Mouse (Mus musculus) liver, adult 2 months (tissue): ENCODE results near the gene Cnga3. TPM values are rescaled to one million over a fixed set of nuclear protein-coding genes. Genes with fewer than 3 reads are reported as not detected.

Source experiments
- DNase-seq: peaks from one replicate; pipeline ENCODE4 v3.0.0-alpha.2; 2011; ENCODE audit warnings: low read depth, low spot score; ENCODE audit errors: extremely low read depth
- H3K27ac ChIP-seq: fragments of 200-500 bp; replicated peaks from 2 replicates; pipeline ENCODE4 v1.5.1; 2012; ENCODE audit warnings: low read depth, mild to moderate bottlenecking, control low read depth, inconsistent platforms, low read length; ENCODE audit not compliant: insufficient read depth
- H3K27me3 ChIP-seq: fragments of 200-500 bp; 2 replicates; pipeline ENCODE4 v1.6.1; 2012; ENCODE audit warnings: mild to moderate bottlenecking, moderate library complexity, low read length, inconsistent platforms; ENCODE audit not compliant: control insufficient read depth, insufficient read depth
- H3K36me3 ChIP-seq: fragments of 200-500 bp; 2 replicates; pipeline ENCODE4 v1.6.1; 2012; ENCODE audit warnings: low read length, inconsistent platforms; ENCODE audit not compliant: control insufficient read depth, insufficient read depth
- H3K4me1 ChIP-seq: fragments of 200-500 bp; 2 replicates; pipeline ENCODE4 v1.6.1; 2011; ENCODE audit warnings: low read length; ENCODE audit not compliant: control insufficient read depth, insufficient read depth
- H3K4me3 ChIP-seq: fragments of 200-500 bp; 2 replicates; pipeline ENCODE4 v1.5.1; 2011; ENCODE audit warnings: low read depth, mild to moderate bottlenecking, control low read depth, low read length, moderate library complexity; ENCODE audit not compliant: insufficient read depth
- H3K79me2 ChIP-seq: fragments of 200-500 bp; 2 replicates; pipeline ENCODE4 v1.6.1; 2012; ENCODE audit warnings: inconsistent platforms, mild to moderate bottlenecking, low read length, moderate library complexity; ENCODE audit not compliant: control insufficient read depth, insufficient read depth
- H3K9ac ChIP-seq: fragments of 200-500 bp; 2 replicates; pipeline ENCODE4 v1.6.1; 2012; ENCODE audit warnings: low read depth, mild to moderate bottlenecking, control low read depth, inconsistent platforms, low read length
- CTCF ChIP-seq: fragments of 200-500 bp; IDR thresholded peaks from 2 replicates; pipeline ENCODE4 v1.5.1; 2011; ENCODE audit warnings: low read depth, low read length, control low read depth
- POLR2A ChIP-seq: fragments of 200-500 bp; IDR thresholded peaks from 2 replicates; pipeline ENCODE4 v1.6.1; 2011; ENCODE audit warnings: low read length, control low read depth; ENCODE audit not compliant: insufficient read depth; ENCODE audit errors: extremely low read depth
- WGBS: fragments of 180-500 bp; shearing (Covaris S2); methylation state at CpG from one replicate; pipeline ENCODE4 v1.1.7; 2018; 5-methylcytosine and 5-hydroxymethylcytosine counted together
- polyA plus RNA-seq: library from polyadenylated mRNA; depleted of rRNA; stranded (reverse); fragments of >200 nt; gene quantifications from 2 replicates; pipeline ENCODE4 v1.2.3, GENCODE M21; 2012
- total RNA-seq: library from RNA; depleted of rRNA; stranded (reverse); fragments of >200 nt; gene quantifications from 2 replicates; pipeline ENCODE4 v1.2.3, GENCODE M21; 2014

Gene Cnga3
- total and polyA plus RNA-seq, 2 experiments, result not detected

DNA sequence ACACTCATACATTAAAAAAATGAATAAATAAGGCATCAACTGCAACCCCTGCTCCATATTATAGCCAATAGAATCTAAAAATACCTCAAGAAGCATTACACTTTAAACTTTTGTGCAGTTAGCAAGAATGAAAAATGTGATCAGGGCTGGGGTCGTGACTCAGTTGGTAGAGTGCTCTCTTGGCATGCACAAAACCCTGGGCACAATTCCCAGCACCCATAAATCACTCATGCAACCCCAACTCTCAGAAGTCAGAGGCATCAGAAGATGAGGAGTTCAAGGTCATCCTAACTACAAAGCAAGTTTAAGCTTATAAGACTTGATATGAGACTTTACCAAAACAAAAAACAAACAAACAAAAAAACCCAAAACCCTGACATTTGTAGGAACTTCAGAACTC is 73.5 kb downstream of the Cnga3 start:
- Histone ChIP-seq H3K9ac (no peak overlapping the region), H3K79me2 (no peaks in the 10 kb centered on the region), H3K36me3 (no peaks in the 10 kb centered on the region), H3K4me1 (no peaks in the 10 kb centered on the region), H3K27me3 (no peaks in the 10 kb centered on the region), H3K27ac (no peak overlapping the region), H3K4me3 (no peak overlapping the region)
- TF ChIP-seq CTCF, result no peak
- TF ChIP-seq POLR2A, result no peak
- 80% methylated on average over 1 of the region's 1 CpGs for WGBS
- DNase-seq, result no peak

DNA sequence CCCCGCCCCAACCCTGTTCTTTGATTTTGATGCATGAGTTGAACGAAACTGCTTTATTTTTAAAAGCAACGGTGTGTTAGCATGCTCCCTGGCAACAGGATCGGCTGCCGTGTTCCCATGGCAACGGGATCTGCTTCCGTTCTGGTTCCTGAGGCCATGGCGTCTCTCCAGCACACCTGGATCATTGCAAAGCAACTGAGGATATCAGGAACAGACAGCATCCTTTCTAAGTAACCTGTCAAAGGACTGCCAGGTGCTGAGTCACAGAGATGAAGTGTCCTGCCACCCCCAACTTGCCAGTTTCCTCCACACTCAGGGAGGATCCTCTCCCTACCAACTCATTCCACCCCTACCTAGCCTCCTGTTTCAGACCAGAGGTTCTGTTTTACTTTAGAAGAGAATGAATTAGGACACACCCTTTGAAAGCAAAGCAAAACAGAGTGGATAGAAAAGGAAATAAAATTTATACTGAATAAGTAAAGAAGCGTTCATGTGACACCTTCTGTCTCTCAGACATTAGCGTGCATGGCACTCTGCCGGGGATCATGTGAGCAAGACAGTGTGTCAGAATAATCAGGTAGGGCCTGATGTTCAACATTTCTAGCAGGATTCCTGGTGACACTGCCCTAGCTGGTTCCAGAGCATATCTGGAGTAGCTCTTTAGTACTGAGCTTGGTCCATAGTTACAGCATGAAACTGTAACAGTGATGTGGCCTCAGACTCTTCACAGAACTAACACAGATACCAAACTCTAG is 74.1 kb downstream of the Cnga3 start:
- no peaks in the 10 kb centered on the region for H3K79me2 ChIP-seq
- TF ChIP-seq CTCF (no peak), POLR2A (no peak)
- no peaks in the 10 kb centered on the region for H3K4me1 ChIP-seq
- no peaks in the 10 kb centered on the region for H3K27me3 ChIP-seq
- no peak overlapping the region for H3K9ac ChIP-seq
- H3K27ac ChIP-seq, result no peak overlapping the region
- no peak overlapping the region for H3K4me3 ChIP-seq
- no peaks in the 10 kb centered on the region for H3K36me3 ChIP-seq
- 79% methylated on average over 11 of the region's 11 CpGs for WGBS
- DNase-seq, result no peak

DNA sequence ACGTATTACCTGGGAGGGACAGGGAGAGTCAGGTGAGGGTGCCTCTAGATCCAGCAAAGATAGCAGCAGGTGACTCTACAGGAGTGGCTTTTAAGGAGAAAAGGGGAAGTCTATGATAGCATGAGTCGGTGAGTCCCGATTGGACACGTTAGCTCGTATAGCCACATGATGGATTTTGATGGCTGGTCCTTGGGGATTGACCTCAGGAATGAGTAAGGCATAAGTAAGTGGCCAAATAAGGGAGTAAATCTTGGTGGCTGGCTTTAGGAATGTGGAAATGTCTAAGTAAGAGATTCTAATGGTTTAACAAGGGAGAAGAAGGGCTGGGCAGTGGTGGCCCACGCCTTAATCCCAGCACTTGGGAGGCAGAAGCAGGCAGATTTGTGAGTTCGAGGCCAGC is 74.7 kb downstream of the Cnga3 start:
- H3K36me3 ChIP-seq, result no peaks in the 10 kb centered on the region
- TF ChIP-seq POLR2A (no peak), CTCF (no peak)
- 84% methylated on average over 7 of the region's 7 CpGs for WGBS
- no peak for DNase-seq
- H3K9ac ChIP-seq, result no peak overlapping the region
- H3K4me1 ChIP-seq, result no peaks in the 10 kb centered on the region
- H3K4me3 ChIP-seq, result no peak overlapping the region
- no peaks in the 10 kb centered on the region for H3K79me2 ChIP-seq
- H3K27me3 ChIP-seq, result no peaks in the 10 kb centered on the region
- H3K27ac ChIP-seq, result no peak overlapping the region

DNA sequence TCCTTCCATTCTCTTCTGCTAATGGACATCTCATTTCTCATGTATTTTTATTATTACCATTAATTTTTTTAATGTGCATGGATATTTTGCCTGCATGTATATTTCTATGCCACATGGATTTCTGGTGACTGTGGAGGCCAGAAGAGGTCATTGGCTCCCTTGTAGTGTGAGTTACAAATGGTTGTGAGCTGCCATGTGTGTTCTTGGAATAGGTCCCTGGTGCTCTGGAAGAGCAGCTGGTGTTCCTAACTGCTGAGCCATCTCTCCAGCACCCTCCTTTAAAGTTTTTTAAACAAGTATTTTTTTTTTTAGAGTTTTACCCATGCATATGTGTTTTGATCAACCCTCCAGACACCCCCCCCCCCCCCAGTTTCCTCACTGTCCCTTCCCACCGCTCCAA is 82.2 kb downstream of the Cnga3 start:
- WGBS, result 29% methylated on average over 1 of the region's 1 CpGs
- H3K9ac ChIP-seq, result no peak overlapping the region
- TF ChIP-seq CTCF, result no peak
- TF ChIP-seq POLR2A, result no peak
- no peak overlapping the region for H3K4me3 ChIP-seq
- no peak overlapping the region for H3K27ac ChIP-seq
- peaks cover 7% of the 10 kb centered on the region for H3K4me1 ChIP-seq
- no peaks in the 10 kb centered on the region for H3K27me3 ChIP-seq
- no peak for DNase-seq
- H3K79me2 ChIP-seq, result peaks cover 13% of the 10 kb centered on the region; the same call in 1 of the 2 replicates
- no peaks in the 10 kb centered on the region for H3K36me3 ChIP-seq

DNA sequence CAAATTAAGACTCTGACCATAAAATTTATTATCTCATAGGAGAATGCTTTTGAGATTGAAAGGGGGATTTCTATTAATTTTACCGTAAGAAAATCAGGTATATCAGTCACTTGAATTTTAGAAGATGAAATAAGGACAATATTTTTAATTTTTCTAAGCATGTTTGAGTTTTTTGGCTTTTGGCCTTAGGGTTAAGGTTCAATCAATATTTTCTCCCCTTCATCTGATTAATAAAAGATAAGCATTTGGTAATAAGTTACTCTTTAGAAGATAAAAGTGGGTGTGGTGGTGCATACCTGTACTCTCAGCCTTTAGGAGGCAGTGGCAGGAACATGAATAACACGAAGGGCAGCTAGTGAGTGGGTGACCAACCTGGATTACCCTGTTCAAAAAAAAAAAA is 84.7 kb downstream of the Cnga3 start:
- H3K36me3 ChIP-seq, result no peaks in the 10 kb centered on the region
- H3K9ac ChIP-seq, result no peak overlapping the region
- TF ChIP-seq POLR2A (no peak), CTCF (no peak)
- DNase-seq, result peak; percentile 79
- H3K79me2 ChIP-seq, result peaks cover 25% of the 10 kb centered on the region; the same call in 1 of the 2 replicates
- H3K27ac ChIP-seq, result no peak overlapping the region
- H3K27me3 ChIP-seq, result no peaks in the 10 kb centered on the region
- H3K4me1 ChIP-seq, result peaks cover 9% of the 10 kb centered on the region
- H3K4me3 ChIP-seq, result no peak overlapping the region
- 52% methylated on average over 2 of the region's 2 CpGs for WGBS
